Mouse (Mus musculus): ENCODE results near the gene Abhd15. TPM values are rescaled to one million over a fixed set of nuclear protein-coding genes. Genes with fewer than 3 reads are reported as not detected.

Abhd15 gene
- polyA plus RNA-seq, 1 experiment from 2014 or later: 3.2 TPM

- Histone ChIP-seq H3K4me1 (ENCODE audit: control insufficient read depth, insufficient read depth, low read length) (peaks cover 13% of the 10 kb centered on the region), H3K4me2 (ENCODE audit: low read depth, low read length) (no peak overlapping the region), H3K4me3 (ENCODE audit: low read length) (no peak overlapping the region), H3K9ac (ENCODE audit: low read length) (no peak overlapping the region), H3K27ac (ENCODE audit: low read length) (no peak overlapping the region), H3K27me3 (ENCODE audit: control insufficient read depth, insufficient read depth, low read length) (no peaks in the 10 kb centered on the region), H3K9me3 (replicated peaks; ENCODE audit: control insufficient read depth, low read length) (no peaks in the 10 kb centered on the region), H3K36me3 (ENCODE audit: control insufficient read depth, insufficient read depth) (peaks cover 48% of the 10 kb centered on the region)
- WGBS: 94% methylated on average over 19 of the region's 19 CpGs
- ATAC-seq (replicated peaks; ENCODE audit: extremely low read depth, insufficient read depth, low FRiP score): no peak
Observed at GRCm38 (mm10) chr11:77504377-77504776, 10.5 kb upstream of the Abhd15 start.

DNA sequence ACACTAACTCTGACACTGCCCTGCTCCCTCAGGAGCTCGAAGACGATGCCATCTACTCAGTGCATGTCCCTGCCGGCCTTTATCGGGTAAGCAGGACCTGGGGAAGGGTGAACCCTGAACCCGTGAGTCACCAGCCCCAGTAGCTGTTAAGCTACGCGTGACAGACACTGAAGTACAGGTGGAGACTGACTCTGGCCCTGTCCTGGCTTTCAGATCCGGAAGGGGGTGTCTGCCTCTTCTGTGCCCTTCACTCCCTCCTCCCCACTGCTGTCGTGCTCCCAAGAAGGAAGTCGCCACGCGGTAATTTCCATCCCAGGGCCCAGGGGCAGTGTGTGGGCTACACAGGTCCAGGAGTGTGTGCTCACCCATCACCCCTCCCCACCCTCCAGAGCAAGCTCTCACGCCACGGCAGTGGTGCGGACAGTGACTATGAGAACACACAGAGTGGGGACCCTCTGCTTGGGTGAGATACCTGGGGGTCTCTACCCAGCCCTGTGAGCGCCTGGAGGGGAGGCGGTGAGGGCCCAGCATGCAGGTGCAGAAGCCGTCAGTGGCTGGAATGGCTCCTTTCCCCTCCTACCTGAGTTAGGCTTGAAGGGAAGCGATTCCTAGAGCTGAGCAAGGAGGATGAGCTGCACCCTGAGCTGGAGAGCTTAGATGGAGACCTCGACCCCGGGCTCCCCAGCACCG lies 9.5 kb upstream of the Abhd15 start:
- WGBS: 85% methylated on average over 22 of the region's 22 CpGs
- ATAC-seq (replicated peaks; ENCODE audit: extremely low read depth, insufficient read depth, low FRiP score): no peak
- peaks cover 38% of the 10 kb centered on the region for H3K36me3 ChIP-seq (ENCODE audit: control insufficient read depth, insufficient read depth)
- no peak overlapping the region for H3K27ac ChIP-seq (ENCODE audit: low read length)
- H3K9ac ChIP-seq (ENCODE audit: low read length): no peak overlapping the region
- no peak overlapping the region for H3K4me3 ChIP-seq (ENCODE audit: low read length)
- H3K4me1 ChIP-seq (ENCODE audit: control insufficient read depth, insufficient read depth, low read length): peaks cover 13% of the 10 kb centered on the region
- H3K9me3 ChIP-seq (replicated peaks; ENCODE audit: control insufficient read depth, low read length): no peaks in the 10 kb centered on the region
- no peaks in the 10 kb centered on the region for H3K27me3 ChIP-seq (ENCODE audit: control insufficient read depth, insufficient read depth, low read length)
- no peak overlapping the region for H3K4me2 ChIP-seq (ENCODE audit: low read depth, low read length)

DNA sequence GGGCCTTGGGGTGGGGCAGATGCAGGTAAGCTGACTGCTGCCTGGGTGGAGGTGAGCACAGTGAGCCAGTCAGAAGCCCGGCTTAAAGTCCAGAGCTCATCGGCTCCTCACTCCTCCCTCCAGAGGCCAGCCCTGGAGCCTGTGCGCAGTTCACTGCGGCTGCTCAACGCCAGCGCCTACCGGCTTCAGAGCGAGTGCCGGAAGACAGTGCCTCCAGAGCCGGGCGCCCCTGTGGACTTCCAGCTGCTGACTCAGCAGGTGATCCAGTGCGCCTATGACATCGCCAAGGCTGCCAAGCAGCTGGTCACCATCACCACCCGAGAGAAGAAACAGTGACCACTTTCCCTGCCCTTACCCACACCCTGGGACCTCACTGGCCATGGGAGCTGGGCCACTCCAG lies 8.6 kb upstream of the Abhd15 start:
- no peak overlapping the region for H3K9ac ChIP-seq (ENCODE audit: low read length)
- no peaks in the 10 kb centered on the region for H3K27me3 ChIP-seq (ENCODE audit: control insufficient read depth, insufficient read depth, low read length)
- ATAC-seq (replicated peaks; ENCODE audit: extremely low read depth, insufficient read depth, low FRiP score): no peak
- no peak overlapping the region for H3K4me3 ChIP-seq (ENCODE audit: low read length)
- H3K36me3 ChIP-seq (ENCODE audit: control insufficient read depth, insufficient read depth): peaks cover 37% of the 10 kb centered on the region
- WGBS: 82% methylated on average over 14 of the region's 14 CpGs
- H3K4me1 ChIP-seq (ENCODE audit: control insufficient read depth, insufficient read depth, low read length): peaks cover 13% of the 10 kb centered on the region
- no peaks in the 10 kb centered on the region for H3K9me3 ChIP-seq (replicated peaks; ENCODE audit: control insufficient read depth, low read length)
- H3K27ac ChIP-seq (ENCODE audit: low read length): no peak overlapping the region
- H3K4me2 ChIP-seq (ENCODE audit: low read depth, low read length): no peak overlapping the region

- no peak for ATAC-seq (replicated peaks; ENCODE audit: extremely low read depth, insufficient read depth, low FRiP score)
- Histone ChIP-seq H3K4me3 (ENCODE audit: low read length) (no peak overlapping the region), H3K4me2 (ENCODE audit: low read depth, low read length) (no peak overlapping the region), H3K36me3 (ENCODE audit: control insufficient read depth, insufficient read depth) (peaks cover 37% of the 10 kb centered on the region), H3K27me3 (ENCODE audit: control insufficient read depth, insufficient read depth, low read length) (no peaks in the 10 kb centered on the region), H3K4me1 (ENCODE audit: control insufficient read depth, insufficient read depth, low read length) (peaks cover 15% of the 10 kb centered on the region), H3K9ac (ENCODE audit: low read length) (no peak overlapping the region), H3K9me3 (replicated peaks; ENCODE audit: control insufficient read depth, low read length) (no peaks in the 10 kb centered on the region), H3K27ac (ENCODE audit: low read length) (no peak overlapping the region)
- 86% methylated on average over 6 of the region's 6 CpGs for WGBS
Observed at GRCm38 (mm10) chr11:77506941-77507340, 8.0 kb upstream of the Abhd15 start.

- no peak overlapping the region for H3K9ac ChIP-seq (ENCODE audit: low read length)
- H3K27me3 ChIP-seq (ENCODE audit: control insufficient read depth, insufficient read depth, low read length): no peaks in the 10 kb centered on the region
- ATAC-seq (replicated peaks; ENCODE audit: extremely low read depth, insufficient read depth, low FRiP score): no peak; the same call in 1 of the 2 replicates
- H3K36me3 ChIP-seq (ENCODE audit: control insufficient read depth, insufficient read depth): peaks cover 37% of the 10 kb centered on the region
- H3K4me3 ChIP-seq (ENCODE audit: low read length): no peak overlapping the region
- 76% methylated on average over 4 of the region's 4 CpGs for WGBS
- no peaks in the 10 kb centered on the region for H3K9me3 ChIP-seq (replicated peaks; ENCODE audit: control insufficient read depth, low read length)
- H3K4me2 ChIP-seq (ENCODE audit: low read depth, low read length): no peak overlapping the region
- H3K4me1 ChIP-seq (ENCODE audit: control insufficient read depth, insufficient read depth, low read length): peaks cover 18% of the 10 kb centered on the region
- 0 out of 2 replicates have a peak overlapping the region, but pooled peaks have one; percentile 24 for H3K27ac ChIP-seq (ENCODE audit: low read length)
Observed at GRCm38 (mm10) chr11:77507426-77507825, 7.5 kb upstream of the Abhd15 start.

DNA sequence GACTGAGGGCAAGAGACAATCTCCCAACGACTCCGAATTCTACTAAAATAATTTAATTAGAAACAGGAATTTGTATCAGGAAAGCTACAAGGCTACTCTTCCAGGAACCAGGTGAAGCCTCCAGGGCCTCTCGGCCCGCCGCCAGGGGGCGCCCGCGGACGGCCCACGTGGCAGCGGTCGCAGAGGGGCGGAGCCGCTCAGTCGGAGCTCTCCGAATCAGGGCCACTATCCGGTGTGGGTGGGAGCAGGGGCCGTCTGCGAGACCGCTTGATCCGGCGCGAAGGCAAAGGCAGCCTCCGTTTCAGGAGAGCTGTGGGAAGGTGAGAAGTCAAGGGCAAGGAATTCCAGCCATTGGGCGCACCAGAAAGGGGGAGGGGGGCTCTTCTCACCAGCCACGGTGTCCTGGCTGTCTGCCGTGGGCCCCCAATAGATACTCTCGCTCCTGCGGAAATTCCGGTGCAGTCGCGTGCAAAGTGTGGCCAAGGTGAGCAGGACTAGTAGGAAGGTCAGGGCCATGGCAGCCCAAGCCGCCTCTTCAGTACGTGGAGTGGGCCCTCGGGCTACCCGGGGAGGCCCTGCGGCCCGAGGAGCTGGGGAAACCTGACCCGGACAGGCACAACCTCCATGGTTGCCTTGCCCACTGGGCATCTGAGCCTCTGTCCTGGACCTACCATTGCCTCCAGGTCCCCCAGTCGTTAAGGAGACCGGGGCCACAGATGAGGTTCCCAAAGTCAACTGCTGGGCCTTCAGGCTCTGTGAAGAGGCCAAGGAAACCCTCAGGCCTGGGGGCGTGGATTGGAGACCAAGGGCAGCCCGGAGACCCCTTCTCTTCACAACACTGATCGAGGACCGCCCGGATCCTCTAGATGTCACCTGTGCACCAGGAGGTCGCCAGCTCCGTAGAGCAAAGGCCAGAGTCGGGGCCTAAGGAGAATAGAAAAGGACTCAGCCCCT lies 6.6 kb upstream of the Abhd15 start:
- H3K27me3 ChIP-seq (ENCODE audit: control insufficient read depth, insufficient read depth, low read length): no peaks in the 10 kb centered on the region
- peaks cover 17% of the 10 kb centered on the region for H3K4me1 ChIP-seq (ENCODE audit: control insufficient read depth, insufficient read depth, low read length)
- H3K4me2 ChIP-seq (ENCODE audit: low read depth, low read length): peak overlapping the region; percentile 92
- H3K36me3 ChIP-seq (ENCODE audit: control insufficient read depth, insufficient read depth): peaks cover 29% of the 10 kb centered on the region
- peak overlapping the region; percentile 79 for H3K9ac ChIP-seq (ENCODE audit: low read length)
- ATAC-seq (replicated peaks; ENCODE audit: extremely low read depth, insufficient read depth, low FRiP score): peak; percentile 61
- H3K4me3 ChIP-seq (ENCODE audit: low read length): peak overlapping the region; percentile 60
- 20% methylated on average over 49 of the region's 49 CpGs for WGBS
- no peaks in the 10 kb centered on the region for H3K9me3 ChIP-seq (replicated peaks; ENCODE audit: control insufficient read depth, low read length)
- peak overlapping the region; percentile 73 for H3K27ac ChIP-seq (ENCODE audit: low read length)

DNA sequence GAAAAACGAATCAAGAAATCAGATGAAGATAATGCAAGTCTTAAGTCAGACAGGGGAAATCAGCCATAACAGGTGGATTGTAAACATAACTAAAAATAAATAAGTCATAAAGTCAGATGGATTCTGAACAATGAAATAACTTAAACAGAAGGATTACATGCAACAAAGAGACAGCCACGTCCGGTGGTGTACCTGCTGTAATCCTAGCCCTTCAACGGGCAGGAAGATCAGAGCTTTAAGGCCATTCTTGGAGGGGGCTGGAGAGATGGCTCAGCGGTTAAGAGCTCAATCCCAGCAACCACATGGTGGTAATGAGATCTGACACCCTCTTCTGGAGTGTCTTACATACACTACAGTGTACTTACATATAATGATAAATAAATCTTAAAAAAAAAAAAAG lies 3.6 kb upstream of the Abhd15 start:
- no peak for ATAC-seq (replicated peaks; ENCODE audit: extremely low read depth, insufficient read depth, low FRiP score)
- no peak overlapping the region for H3K9ac ChIP-seq (ENCODE audit: low read length)
- H3K36me3 ChIP-seq (ENCODE audit: control insufficient read depth, insufficient read depth): peaks cover 3% of the 10 kb centered on the region
- H3K27me3 ChIP-seq (ENCODE audit: control insufficient read depth, insufficient read depth, low read length): no peaks in the 10 kb centered on the region
- H3K9me3 ChIP-seq (replicated peaks; ENCODE audit: control insufficient read depth, low read length): no peaks in the 10 kb centered on the region
- H3K4me3 ChIP-seq (ENCODE audit: low read length): no peak overlapping the region
- no peak overlapping the region for H3K4me2 ChIP-seq (ENCODE audit: low read depth, low read length)
- H3K4me1 ChIP-seq (ENCODE audit: control insufficient read depth, insufficient read depth, low read length): peaks cover 36% of the 10 kb centered on the region
- WGBS: 74% methylated on average over 5 of the region's 5 CpGs
- H3K27ac ChIP-seq (ENCODE audit: low read length): no peak overlapping the region

GRCm38 (mm10) chr11:77512891-77513810 lies 1.8 kb upstream of the Abhd15 start:
- WGBS: under 1% methylated on average over 68 of the region's 84 CpGs
- ATAC-seq (replicated peaks; ENCODE audit: extremely low read depth, insufficient read depth, low FRiP score): peak; percentile 76
- Histone ChIP-seq H3K4me3 (ENCODE audit: low read length) (peak overlapping the region; percentile 74), H3K27ac (ENCODE audit: low read length) (peak overlapping the region; percentile 62), H3K4me2 (ENCODE audit: low read depth, low read length) (peak overlapping the region; percentile 98), H3K36me3 (ENCODE audit: control insufficient read depth, insufficient read depth) (no peaks in the 10 kb centered on the region), H3K4me1 (ENCODE audit: control insufficient read depth, insufficient read depth, low read length) (peaks cover 32% of the 10 kb centered on the region), H3K9me3 (replicated peaks; ENCODE audit: control insufficient read depth, low read length) (no peaks in the 10 kb centered on the region), H3K27me3 (ENCODE audit: control insufficient read depth, insufficient read depth, low read length) (peaks cover 4% of the 10 kb centered on the region; the same call in 1 of the 2 replicates), H3K9ac (ENCODE audit: low read length) (peak overlapping the region; percentile 81)
